Mouse (Mus musculus): ENCODE data around the gene Ly6g5b. TPM values are rescaled to one million over a fixed set of nuclear protein-coding genes. Genes with fewer than 3 reads are reported as not detected.

The Ly6g5b gene
- polyA plus RNA-seq, 1 experiment from 2014 or later, result 1.2 TPM

DNA sequence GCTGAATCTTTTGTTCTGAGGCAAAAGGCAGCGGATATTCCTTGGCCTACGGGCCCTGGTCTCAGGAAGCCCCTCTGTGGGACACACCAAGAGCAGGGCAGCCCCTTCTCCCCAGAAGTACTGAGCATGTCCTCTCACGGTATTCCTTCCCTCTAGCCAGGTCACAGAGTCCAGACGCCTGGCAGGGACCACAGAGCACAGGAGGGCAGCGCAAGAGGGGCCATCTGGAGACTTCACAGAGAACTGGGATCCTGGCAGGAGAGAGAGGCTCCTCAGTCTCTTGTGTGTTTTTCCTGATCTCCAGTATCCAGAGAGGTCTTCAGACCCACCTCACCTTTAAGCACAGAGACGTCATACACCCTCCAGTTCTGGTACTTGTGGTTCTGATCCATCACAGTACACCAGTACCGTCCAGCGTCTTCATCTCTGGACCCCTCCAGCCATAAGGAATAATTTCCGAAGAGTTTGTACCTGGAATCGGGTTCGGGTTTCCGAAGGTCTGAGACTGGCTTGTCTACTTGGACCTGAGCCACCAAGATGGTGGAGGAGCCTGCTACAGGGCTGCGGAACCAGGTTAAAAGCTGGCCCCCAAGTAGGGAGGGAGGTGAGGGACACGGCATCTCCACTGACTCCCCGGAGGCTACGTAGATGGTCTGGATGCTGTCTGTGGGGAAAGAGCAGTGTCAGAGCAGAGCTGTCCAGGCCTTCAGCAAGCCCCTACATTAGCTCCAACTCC is 32.2 kb downstream of the Ly6g5b start:
- H3K4me2 ChIP-seq (replicated peaks), result no peak overlapping the region
- no peak overlapping the region for H3K27ac ChIP-seq (replicated peaks)
- H3K9me3 ChIP-seq, result no peaks in the 10 kb centered on the region
- H3K4me3 ChIP-seq, result no peak overlapping the region
- H3K27me3 ChIP-seq, result no peaks in the 10 kb centered on the region
- peaks cover 4% of the 10 kb centered on the region; the same call in 1 of the 2 replicates for H3K4me1 ChIP-seq
- ATAC-seq (replicated peaks), result no peak
- no peak overlapping the region for H3K9ac ChIP-seq (replicated peaks)
- 87% methylated on average over 16 of the region's 16 CpGs for WGBS
- H3K36me3 ChIP-seq, result no peaks in the 10 kb centered on the region

DNA sequence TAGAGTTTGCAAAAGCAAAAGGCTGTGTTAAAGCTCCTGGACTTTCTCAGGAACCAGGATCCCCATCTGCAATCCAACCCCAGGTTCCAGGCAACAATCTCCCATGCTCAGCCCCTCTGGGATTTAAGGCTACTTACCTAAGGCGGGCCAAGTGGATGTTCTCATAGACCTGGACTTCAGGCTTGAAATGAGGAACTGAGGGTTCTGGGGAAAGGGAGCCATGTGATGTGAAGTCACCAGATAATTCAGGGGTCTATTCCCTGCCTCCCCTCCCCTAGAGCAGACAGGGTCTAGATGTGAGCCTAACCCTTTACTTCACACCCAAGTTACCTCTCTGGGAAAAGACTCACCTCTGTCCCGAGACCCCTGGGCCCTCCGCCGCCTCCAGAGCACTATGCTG is 34.5 kb downstream of the Ly6g5b start:
- no peak overlapping the region for H3K4me3 ChIP-seq
- H3K9ac ChIP-seq (replicated peaks), result no peak overlapping the region
- peaks cover 21% of the 10 kb centered on the region for H3K4me1 ChIP-seq
- H3K9me3 ChIP-seq, result no peaks in the 10 kb centered on the region
- H3K36me3 ChIP-seq, result no peaks in the 10 kb centered on the region
- no peak overlapping the region for H3K27ac ChIP-seq (replicated peaks)
- ATAC-seq (replicated peaks), result no peak
- H3K4me2 ChIP-seq (replicated peaks), result no peak overlapping the region
- H3K27me3 ChIP-seq, result no peaks in the 10 kb centered on the region
- WGBS, result 82% methylated on average over 4 of the region's 4 CpGs

DNA sequence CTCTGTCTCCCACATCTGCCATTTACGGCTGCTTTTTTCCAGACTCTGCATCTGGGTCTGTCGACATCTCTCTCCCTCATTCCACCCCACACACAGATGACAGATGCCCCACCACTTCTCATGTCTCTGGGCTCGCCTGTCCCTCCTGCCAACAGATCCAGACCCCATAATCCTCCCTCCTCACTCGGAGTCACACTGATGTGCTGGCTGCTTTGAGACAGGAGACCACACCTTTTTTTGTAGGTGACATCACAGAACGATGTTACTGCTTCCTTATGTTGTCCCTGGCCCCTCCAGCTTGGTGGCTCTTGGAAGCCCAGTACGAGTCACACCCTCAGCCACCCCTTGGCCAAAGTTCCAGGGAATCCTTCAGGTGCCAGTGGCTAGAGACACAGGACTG is 35.0 kb downstream of the Ly6g5b start:
- ATAC-seq (replicated peaks), result no peak
- Histone ChIP-seq H3K4me3 (no peak overlapping the region), H3K9me3 (no peaks in the 10 kb centered on the region), H3K4me1 (peaks cover 21% of the 10 kb centered on the region), H3K27me3 (no peaks in the 10 kb centered on the region), H3K9ac (replicated peaks) (no peak overlapping the region), H3K27ac (replicated peaks) (no peak overlapping the region), H3K4me2 (replicated peaks) (no peak overlapping the region), H3K36me3 (no peaks in the 10 kb centered on the region)
- WGBS, result 62% methylated on average over 6 of the region's 6 CpGs

DNA sequence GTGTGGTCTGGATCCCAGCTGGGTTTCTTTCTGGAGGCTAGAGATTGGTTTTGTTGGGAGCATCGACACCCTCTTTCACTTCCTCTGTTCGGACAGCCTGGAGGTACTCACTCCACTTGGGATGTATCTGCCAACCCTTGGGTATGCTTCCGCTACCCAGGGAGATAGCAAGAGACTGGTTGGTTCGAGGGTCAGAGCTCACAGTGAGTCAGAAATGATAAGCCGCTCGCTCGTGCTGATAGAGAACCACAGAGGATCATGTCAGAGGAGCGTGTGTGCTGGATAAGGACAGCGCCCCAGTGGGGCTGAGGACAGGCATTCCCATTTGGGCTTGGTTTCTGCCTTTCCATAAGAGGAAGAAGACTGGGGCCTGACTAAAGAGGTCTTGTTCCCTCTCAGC is 35.5 kb downstream of the Ly6g5b start:
- ATAC-seq (replicated peaks), result no peak
- H3K27me3 ChIP-seq, result no peaks in the 10 kb centered on the region
- no peaks in the 10 kb centered on the region for H3K36me3 ChIP-seq
- no peak overlapping the region for H3K9ac ChIP-seq (replicated peaks)
- H3K9me3 ChIP-seq, result no peaks in the 10 kb centered on the region
- H3K4me3 ChIP-seq, result no peak overlapping the region
- H3K27ac ChIP-seq (replicated peaks), result no peak overlapping the region
- H3K4me2 ChIP-seq (replicated peaks), result no peak overlapping the region
- 73% methylated on average over 9 of the region's 9 CpGs for WGBS
- peaks cover 21% of the 10 kb centered on the region for H3K4me1 ChIP-seq

DNA sequence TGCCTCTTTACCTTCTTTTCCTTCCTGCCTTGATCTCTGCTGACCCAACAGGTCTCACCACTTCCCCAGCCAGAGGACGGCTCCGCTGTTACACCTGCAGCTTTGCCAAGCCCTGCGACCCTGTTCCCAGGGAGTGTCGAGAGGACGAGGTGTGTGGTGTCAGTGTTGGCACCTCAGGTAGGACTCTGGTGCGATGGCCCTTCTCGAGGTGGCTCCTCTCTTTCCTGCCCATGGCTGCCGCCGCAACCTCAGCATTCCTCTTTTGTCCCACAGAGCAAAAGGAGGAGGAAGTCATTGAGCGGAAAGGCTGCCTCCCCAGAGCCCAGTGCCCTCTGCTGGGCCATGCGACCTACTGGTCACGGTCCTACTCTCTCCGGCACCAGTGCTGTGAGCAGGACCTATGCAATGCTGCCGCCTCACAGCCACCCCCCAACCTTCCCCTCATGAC is 37.4 kb downstream of the Ly6g5b start, which contains the start of gene Ly6g6d:
TSS of gene Ly6g6d (minus strand) at position 280 of the 448 bp plus-strand sequence.
- no peaks in the 10 kb centered on the region for H3K36me3 ChIP-seq
- H3K4me2 ChIP-seq (replicated peaks), result peak within 1 kb of the TSS; percentile 34
- H3K27me3 ChIP-seq, result no peaks in the 10 kb centered on the region
- H3K4me3 ChIP-seq, result peak within 1 kb of the TSS; percentile 25
- peak within 1 kb of the TSS; percentile 22; the same call in 1 of the 2 replicates for H3K9ac ChIP-seq (replicated peaks)
- H3K4me1 ChIP-seq, result peaks cover 21% of the 10 kb centered on the region
- ATAC-seq (replicated peaks), result no peak
- H3K9me3 ChIP-seq, result no peaks in the 10 kb centered on the region
- peak within 1 kb of the TSS; percentile 74 for H3K27ac ChIP-seq (replicated peaks)
- WGBS, result 9% methylated on average over 14 of the region's 14 CpGs

DNA sequence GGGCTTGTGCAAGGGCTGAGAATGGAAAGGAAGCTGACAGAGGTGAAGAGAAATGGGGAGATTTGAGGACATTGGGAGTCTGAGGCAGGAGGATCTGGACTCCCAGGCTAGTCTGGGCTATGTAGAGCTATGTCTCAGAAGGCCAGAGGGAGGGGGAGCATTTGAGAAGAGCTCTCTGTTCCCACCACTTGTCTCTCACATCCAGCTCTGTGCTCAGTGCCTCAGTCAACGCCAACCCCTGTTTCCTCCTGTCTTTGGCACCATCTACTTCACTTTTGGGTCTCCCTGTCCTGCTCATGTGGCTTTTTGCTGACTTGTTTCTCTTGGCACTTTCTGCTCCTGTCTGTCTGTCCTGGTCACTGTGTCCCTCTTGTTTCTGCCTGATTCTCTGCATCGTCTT is 37.9 kb downstream of the Ly6g5b start:
- Histone ChIP-seq H3K9ac (replicated peaks) (peak overlapping the region; percentile 22; the same call in 1 of the 2 replicates), H3K27ac (replicated peaks) (peak overlapping the region; percentile 74), H3K27me3 (no peaks in the 10 kb centered on the region), H3K4me3 (peak overlapping the region; percentile 25), H3K4me2 (replicated peaks) (peak overlapping the region; percentile 34), H3K4me1 (peaks cover 21% of the 10 kb centered on the region), H3K36me3 (no peaks in the 10 kb centered on the region), H3K9me3 (no peaks in the 10 kb centered on the region)
- peak; percentile 29; the same call in 1 of the 2 replicates for ATAC-seq (replicated peaks)
- WGBS, result 45% methylated on average over 2 of the region's 2 CpGs

DNA sequence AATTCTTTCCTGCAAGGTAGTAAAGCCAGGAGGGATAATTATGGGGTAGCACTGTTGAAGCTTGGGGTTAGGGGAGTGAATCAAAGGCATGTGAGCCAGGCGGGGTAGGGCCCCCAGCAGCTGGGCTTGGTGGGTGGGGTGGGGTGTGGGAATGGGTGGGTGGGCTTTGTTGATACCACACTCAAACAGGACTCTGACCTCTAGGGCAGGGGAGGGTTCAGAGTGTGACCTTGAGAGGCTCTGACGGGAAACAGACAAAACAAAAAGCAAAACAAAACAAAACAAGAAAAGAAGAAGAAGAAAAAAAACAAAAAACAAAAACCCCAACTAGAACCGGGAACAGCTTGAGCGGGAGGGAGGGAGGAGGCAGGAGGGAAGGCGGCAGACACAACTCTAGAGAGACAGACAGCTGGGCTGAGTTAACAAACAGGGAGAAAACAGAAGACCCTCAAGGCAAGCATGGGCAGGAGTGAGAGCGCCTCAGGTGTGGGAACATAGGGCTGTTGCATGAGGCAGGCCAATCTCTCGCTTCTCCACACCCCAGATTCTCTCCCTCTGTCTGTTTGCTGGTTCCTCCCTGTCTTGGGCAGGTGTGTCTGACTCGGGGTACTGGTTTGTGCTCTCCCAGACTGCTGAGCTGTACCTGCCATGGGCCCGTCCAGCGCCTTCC is 38.6 kb downstream of the Ly6g5b start, which contains the start of gene Ly6g6e:
TSS of gene Ly6g6e (plus strand) at position 396 of the 670 bp plus-strand sequence.
- no peaks in the 10 kb centered on the region for H3K27me3 ChIP-seq
- peak within 1 kb of the TSS; percentile 25 for H3K4me3 ChIP-seq
- peak within 1 kb of the TSS; percentile 34 for H3K4me2 ChIP-seq (replicated peaks)
- H3K36me3 ChIP-seq, result no peaks in the 10 kb centered on the region
- peaks cover 21% of the 10 kb centered on the region for H3K4me1 ChIP-seq
- peak; percentile 82 for ATAC-seq (replicated peaks)
- WGBS, result 28% methylated on average over 10 of the region's 10 CpGs
- H3K27ac ChIP-seq (replicated peaks), result peak within 1 kb of the TSS; percentile 74
- H3K9ac ChIP-seq (replicated peaks), result peak within 1 kb of the TSS; percentile 22; the same call in 1 of the 2 replicates
- H3K9me3 ChIP-seq, result no peaks in the 10 kb centered on the region

DNA sequence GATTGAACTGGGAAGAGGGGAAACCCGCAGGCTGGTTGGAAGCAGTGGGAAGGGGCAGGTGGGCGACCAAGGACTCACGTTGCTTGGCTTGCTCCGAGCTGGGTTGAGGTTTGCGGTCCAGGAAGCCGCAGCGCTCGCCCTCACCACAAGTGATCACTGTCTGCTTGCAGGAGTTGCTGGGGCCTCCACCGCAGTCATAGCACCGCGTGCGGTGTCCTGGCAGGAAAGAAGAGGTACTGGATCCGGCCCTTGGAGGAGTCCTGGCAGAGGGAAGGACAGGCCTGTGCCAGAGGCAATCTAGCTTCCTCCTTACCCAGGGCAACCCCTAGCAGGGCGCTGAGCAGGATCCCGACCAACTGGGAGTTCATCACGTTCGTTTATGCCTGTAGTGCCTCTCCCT is 41.1 kb downstream of the Ly6g5b start:
- Histone ChIP-seq H3K36me3 (no peaks in the 10 kb centered on the region), H3K9ac (replicated peaks) (no peak overlapping the region), H3K9me3 (no peaks in the 10 kb centered on the region), H3K4me1 (peaks cover 21% of the 10 kb centered on the region), H3K4me3 (no peak overlapping the region), H3K27ac (replicated peaks) (no peak overlapping the region), H3K27me3 (no peaks in the 10 kb centered on the region), H3K4me2 (replicated peaks) (no peak overlapping the region)
- ATAC-seq (replicated peaks), result no peak
- 59% methylated on average over 17 of the region's 17 CpGs for WGBS

DNA sequence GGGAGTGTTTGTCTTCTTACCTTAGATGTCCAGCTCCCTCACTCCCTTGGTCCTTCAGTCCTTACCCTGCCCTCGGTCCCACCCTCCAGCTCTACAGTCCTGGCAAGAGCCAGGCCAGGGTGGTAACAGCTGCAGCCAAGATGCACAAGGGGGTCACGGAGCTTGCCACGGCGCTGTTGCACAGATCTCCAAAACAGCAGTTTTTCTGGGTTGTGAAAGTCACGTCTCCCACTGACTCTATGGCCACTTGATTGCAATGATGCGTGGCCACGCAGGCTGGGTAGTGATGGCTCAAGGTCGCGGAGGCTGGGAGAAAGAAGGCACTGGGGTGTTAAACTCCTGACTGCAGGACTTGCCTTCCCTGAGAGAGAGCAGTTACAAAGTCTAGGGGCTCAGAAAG is 43.8 kb downstream of the Ly6g5b start:
- WGBS, result 90% methylated on average over 9 of the region's 9 CpGs
- Histone ChIP-seq H3K9me3 (no peaks in the 10 kb centered on the region), H3K4me3 (no peak overlapping the region), H3K4me2 (replicated peaks) (no peak overlapping the region), H3K9ac (replicated peaks) (no peak overlapping the region), H3K27me3 (peaks cover 4% of the 10 kb centered on the region; the same call in 1 of the 2 replicates), H3K4me1 (peaks cover 2% of the 10 kb centered on the region; the same call in 1 of the 2 replicates), H3K27ac (replicated peaks) (no peak overlapping the region), H3K36me3 (no peaks in the 10 kb centered on the region)
- ATAC-seq (replicated peaks), result no peak

DNA sequence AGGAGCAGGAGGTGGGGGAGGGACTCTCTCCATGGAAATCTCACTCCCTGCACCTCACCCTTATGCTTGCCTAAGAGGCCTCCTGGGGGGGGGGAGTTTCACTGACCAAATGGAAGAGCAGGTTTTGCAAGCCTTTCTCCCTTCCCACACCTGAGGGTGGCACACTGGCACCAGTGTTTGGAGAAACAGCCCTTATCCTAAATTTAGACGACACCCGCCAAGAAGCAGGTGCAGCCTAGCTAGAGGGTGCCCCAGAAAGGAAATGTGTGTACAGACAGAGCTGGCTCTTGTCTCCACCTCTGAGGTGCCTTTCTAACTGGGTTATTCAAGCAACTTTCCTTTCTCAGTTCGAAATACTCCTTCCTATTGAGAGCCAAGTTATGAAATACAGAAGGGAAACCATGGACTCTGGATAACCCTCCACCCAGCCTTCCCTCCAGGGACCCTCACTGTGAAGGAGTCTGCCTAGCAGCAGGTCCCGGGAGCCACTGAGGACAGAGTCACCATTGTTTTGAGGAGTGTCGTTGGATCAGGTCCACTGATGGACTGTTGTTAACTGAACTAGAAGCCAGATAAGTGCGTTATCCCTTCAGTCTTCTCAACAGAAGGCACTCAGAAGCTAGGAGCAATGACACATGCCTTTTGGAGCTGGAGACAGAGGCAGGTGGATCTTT is 44.5 kb downstream of the Ly6g5b start:
- Histone ChIP-seq H3K4me1 (0 out of 2 replicates have a peak, but pooled peaks cover under 1% of the 10 kb centered on the region), H3K4me3 (no peak overlapping the region), H3K36me3 (no peaks in the 10 kb centered on the region), H3K9ac (replicated peaks) (no peak overlapping the region), H3K4me2 (replicated peaks) (no peak overlapping the region), H3K27ac (replicated peaks) (no peak overlapping the region), H3K9me3 (no peaks in the 10 kb centered on the region), H3K27me3 (peaks cover 5% of the 10 kb centered on the region; the same call in 1 of the 2 replicates)
- 56% methylated on average over 6 of the region's 6 CpGs for WGBS
- no peak for ATAC-seq (replicated peaks)

DNA sequence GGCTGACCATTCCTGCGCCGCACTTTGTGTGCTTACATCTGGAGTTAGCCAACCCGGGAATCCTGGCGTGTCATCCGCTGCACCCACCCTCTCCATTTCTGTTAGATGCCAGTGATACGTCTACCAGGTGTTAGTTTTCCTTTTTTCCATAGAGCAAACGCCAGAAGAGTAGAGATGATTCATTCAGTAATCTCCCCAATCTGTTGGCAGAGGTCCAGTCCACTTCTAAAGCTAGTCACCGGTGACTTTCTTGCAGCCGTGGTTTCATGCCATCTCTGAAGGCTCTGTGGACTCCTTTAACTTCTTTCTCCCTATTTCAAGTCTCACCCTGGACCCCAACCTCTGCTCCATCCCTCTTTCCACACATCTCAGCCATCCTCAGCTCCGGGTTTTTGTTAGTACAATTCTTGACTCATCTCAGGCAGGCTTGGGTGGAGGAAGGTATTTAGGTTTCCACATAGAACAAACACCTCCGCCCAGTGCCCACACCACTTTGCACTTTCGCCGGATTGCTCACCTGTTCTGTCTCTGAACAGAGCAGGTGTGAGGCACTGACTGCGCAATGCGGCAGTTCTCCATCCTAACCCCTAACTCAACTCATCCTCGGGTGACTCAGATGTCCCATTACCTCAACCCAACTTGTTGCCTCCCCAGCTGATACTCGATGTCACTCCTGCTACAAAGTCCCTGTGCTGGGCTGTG is 46.9 kb downstream of the Ly6g5b start:
- ATAC-seq (replicated peaks), result no peak
- Histone ChIP-seq H3K4me3 (no peak overlapping the region), H3K27ac (replicated peaks) (no peak overlapping the region), H3K9me3 (no peaks in the 10 kb centered on the region), H3K4me1 (peaks cover 14% of the 10 kb centered on the region), H3K9ac (replicated peaks) (no peak overlapping the region), H3K27me3 (peaks cover 24% of the 10 kb centered on the region; the same call in 1 of the 2 replicates), H3K36me3 (no peaks in the 10 kb centered on the region), H3K4me2 (replicated peaks) (no peak overlapping the region)
- WGBS, result 84% methylated on average over 17 of the region's 17 CpGs

All from forebrain, embryonic 15.5 days (tissue).